Mouse (Mus musculus): ENCODE results near the gene Myom1. TPM values are rescaled to one million over a fixed set of nuclear protein-coding genes. Genes with fewer than 3 reads are reported as not detected.

Myom1 gene
- polyA plus RNA-seq, 1 experiment from 2014 or later: 1.2 TPM

GRCm38 (mm10) chr17:71142068-71142467 lies 139.6 kb downstream of the Myom1 start:
- 80% methylated on average over 4 of the region's 4 CpGs for WGBS

GRCm38 (mm10) chr17:71143155-71143554 lies 140.7 kb downstream of the Myom1 start:
- H3K27ac ChIP-seq: no peak overlapping the region
- H3K27me3 ChIP-seq: no peaks in the 10 kb centered on the region
- H3K9ac ChIP-seq (replicated peaks): no peak overlapping the region
- no peak overlapping the region for H3K4me2 ChIP-seq (replicated peaks)
- no peak overlapping the region for H3K4me3 ChIP-seq (replicated peaks)
- no peaks in the 10 kb centered on the region for H3K9me3 ChIP-seq
- ATAC-seq: no peak
- WGBS: 84% methylated on average over 4 of the region's 4 CpGs
- H3K4me1 ChIP-seq (replicated peaks): no peaks in the 10 kb centered on the region
- no peaks in the 10 kb centered on the region for H3K36me3 ChIP-seq

More at GRCm38 (mm10) chr17:71142068-71142467, 139.6 kb downstream of the Myom1 start:
- Histone ChIP-seq H3K9me3 (no peaks in the 10 kb centered on the region), H3K4me3 (replicated peaks) (no peak overlapping the region), H3K27ac (no peak overlapping the region), H3K4me1 (replicated peaks) (no peaks in the 10 kb centered on the region), H3K36me3 (no peaks in the 10 kb centered on the region), H3K9ac (replicated peaks) (no peak overlapping the region), H3K27me3 (no peaks in the 10 kb centered on the region), H3K4me2 (replicated peaks) (no peak overlapping the region)
- ATAC-seq: no peak

GRCm38 (mm10) chr17:71144322-71145116 lies 142.1 kb downstream of the Myom1 start:
- Histone ChIP-seq H3K4me1 (replicated peaks) (no peaks in the 10 kb centered on the region), H3K4me2 (replicated peaks) (no peak overlapping the region), H3K4me3 (replicated peaks) (no peak overlapping the region), H3K9me3 (no peaks in the 10 kb centered on the region), H3K9ac (replicated peaks) (no peak overlapping the region), H3K27me3 (no peaks in the 10 kb centered on the region), H3K36me3 (no peaks in the 10 kb centered on the region), H3K27ac (no peak overlapping the region)
- no peak for ATAC-seq
- 89% methylated on average over 19 of the region's 19 CpGs for WGBS

- Histone ChIP-seq H3K9me3 (no peaks in the 10 kb centered on the region), H3K4me2 (replicated peaks) (no peak overlapping the region), H3K27ac (no peak overlapping the region), H3K9ac (replicated peaks) (no peak overlapping the region), H3K36me3 (no peaks in the 10 kb centered on the region), H3K4me3 (replicated peaks) (no peak overlapping the region), H3K27me3 (no peaks in the 10 kb centered on the region), H3K4me1 (replicated peaks) (no peaks in the 10 kb centered on the region)
- 100% methylated on average over 1 of the region's 1 CpGs for WGBS
- ATAC-seq: no peak
These were observed 143.0 kb downstream of the Myom1 start for GRCm38 (mm10) chr17:71145248-71145961.

- no peak overlapping the region for H3K27ac ChIP-seq
These were observed 150.9 kb downstream of the Myom1 start for GRCm38 (mm10) chr17:71153356-71153755.

GRCm38 (mm10) chr17:71155271-71155670 lies 152.8 kb downstream of the Myom1 start:
- Histone ChIP-seq H3K9ac (replicated peaks) (no peak overlapping the region), H3K9me3 (no peaks in the 10 kb centered on the region), H3K4me2 (replicated peaks) (no peak overlapping the region), H3K27ac (no peak overlapping the region), H3K27me3 (no peaks in the 10 kb centered on the region), H3K4me1 (replicated peaks) (peaks cover 18% of the 10 kb centered on the region), H3K36me3 (no peaks in the 10 kb centered on the region), H3K4me3 (replicated peaks) (no peak overlapping the region)
- WGBS: 50% methylated on average over 1 of the region's 1 CpGs
- ATAC-seq: no peak

More at GRCm38 (mm10) chr17:71153356-71153755, 150.9 kb downstream of the Myom1 start:
- no peak overlapping the region for H3K4me2 ChIP-seq (replicated peaks)
- peaks cover 6% of the 10 kb centered on the region for H3K4me1 ChIP-seq (replicated peaks)
- H3K9ac ChIP-seq (replicated peaks): no peak overlapping the region
- no peaks in the 10 kb centered on the region for H3K36me3 ChIP-seq
- no peaks in the 10 kb centered on the region for H3K27me3 ChIP-seq
- 80% methylated on average over 4 of the region's 4 CpGs for WGBS
- H3K9me3 ChIP-seq: no peaks in the 10 kb centered on the region
- no peak for ATAC-seq
- no peak overlapping the region for H3K4me3 ChIP-seq (replicated peaks)

GRCm38 (mm10) chr17:71159152-71159567 lies 156.7 kb downstream of the Myom1 start:
- Histone ChIP-seq H3K9ac (replicated peaks) (no peak overlapping the region), H3K36me3 (no peaks in the 10 kb centered on the region), H3K4me3 (replicated peaks) (no peak overlapping the region), H3K27ac (no peak overlapping the region), H3K4me1 (replicated peaks) (peaks cover 18% of the 10 kb centered on the region), H3K27me3 (no peaks in the 10 kb centered on the region), H3K4me2 (replicated peaks) (no peak overlapping the region), H3K9me3 (no peaks in the 10 kb centered on the region)
- WGBS: 18% methylated on average over 4 of the region's 4 CpGs
- no peak for ATAC-seq

- peaks cover 18% of the 10 kb centered on the region for H3K4me1 ChIP-seq (replicated peaks)
- H3K27ac ChIP-seq: no peak overlapping the region
- H3K4me2 ChIP-seq (replicated peaks): no peak overlapping the region
- no peaks in the 10 kb centered on the region for H3K27me3 ChIP-seq
- 64% methylated on average over 8 of the region's 8 CpGs for WGBS
- H3K36me3 ChIP-seq: no peaks in the 10 kb centered on the region
- H3K9ac ChIP-seq (replicated peaks): no peak overlapping the region
- ATAC-seq: no peak
- H3K9me3 ChIP-seq: no peaks in the 10 kb centered on the region
- no peak overlapping the region for H3K4me3 ChIP-seq (replicated peaks)
These were observed 157.3 kb downstream of the Myom1 start for GRCm38 (mm10) chr17:71159720-71160119.

- H3K4me3 ChIP-seq (replicated peaks): no peak overlapping the region
- no peak overlapping the region for H3K27ac ChIP-seq
- H3K4me2 ChIP-seq (replicated peaks): no peak overlapping the region
- WGBS: 92% methylated on average over 8 of the region's 8 CpGs
- no peaks in the 10 kb centered on the region for H3K27me3 ChIP-seq
- no peak for ATAC-seq
- no peak overlapping the region for H3K9ac ChIP-seq (replicated peaks)
- no peaks in the 10 kb centered on the region for H3K9me3 ChIP-seq
- peaks cover 12% of the 10 kb centered on the region for H3K4me1 ChIP-seq (replicated peaks)
- H3K36me3 ChIP-seq: no peaks in the 10 kb centered on the region
These were observed 158.0 kb downstream of the Myom1 start for GRCm38 (mm10) chr17:71160244-71160995.

- 83% methylated on average over 6 of the region's 6 CpGs for WGBS
- H3K9ac ChIP-seq (replicated peaks): no peak overlapping the region
- H3K9me3 ChIP-seq: no peaks in the 10 kb centered on the region
- H3K27me3 ChIP-seq: no peaks in the 10 kb centered on the region
- H3K4me1 ChIP-seq (replicated peaks): peaks cover under 1% of the 10 kb centered on the region; the same call in 1 of the 2 replicates
- H3K4me3 ChIP-seq (replicated peaks): no peak overlapping the region
- H3K36me3 ChIP-seq: no peaks in the 10 kb centered on the region
- no peak for ATAC-seq
- H3K4me2 ChIP-seq (replicated peaks): no peak overlapping the region
- H3K27ac ChIP-seq: no peak overlapping the region
These were observed 162.6 kb downstream of the Myom1 start for GRCm38 (mm10) chr17:71164991-71165390.

- Histone ChIP-seq H3K4me1 (replicated peaks) (no peaks in the 10 kb centered on the region), H3K4me2 (replicated peaks) (no peak overlapping the region), H3K27ac (no peak overlapping the region), H3K9ac (replicated peaks) (no peak overlapping the region), H3K36me3 (no peaks in the 10 kb centered on the region), H3K9me3 (no peaks in the 10 kb centered on the region), H3K4me3 (replicated peaks) (no peak overlapping the region), H3K27me3 (no peaks in the 10 kb centered on the region)
- 88% methylated on average over 5 of the region's 5 CpGs for WGBS
- ATAC-seq: no peak
These were observed 165.9 kb downstream of the Myom1 start for GRCm38 (mm10) chr17:71168205-71168815.
